Mouse (Mus musculus) liver, postnatal 0 days (tissue): Measurements from ENCODE around the gene Fam213b.

Source experiments
- CTCF ChIP-seq: sonication (generic); IDR thresholded peaks from 2 replicates; pipeline ENCODE4 v1.5.1; 2016; ENCODE audit warnings: antibody characterized with exemption, low read depth
- EP300 ChIP-seq: IDR thresholded peaks from 2 replicates; pipeline ENCODE4 v1.6.1; 2016; ENCODE audit warnings: antibody characterized with exemption, low read depth, mild to moderate bottlenecking

- TF ChIP-seq CTCF (no peak), EP300 (no peak)
Measured at GRCm38 (mm10) chr4:154946319-154946718, 47.4 kb upstream of the Fam213b start.
